Mouse (Mus musculus) v-Abl transformed pro-B cells (cell line): ENCODE results near the gene Ankrd35.

Experiments
- in situ Hi-C, 2 experiments: fragments of 400-800 bp; cut with MboI; formaldehyde crosslinking; loops; one replicate each; pipeline ENCODE4 v1.15.1; 2025; ENCODE audit not compliant: unreplicated experiment in 2 of 2

The Ankrd35 gene

DNA sequence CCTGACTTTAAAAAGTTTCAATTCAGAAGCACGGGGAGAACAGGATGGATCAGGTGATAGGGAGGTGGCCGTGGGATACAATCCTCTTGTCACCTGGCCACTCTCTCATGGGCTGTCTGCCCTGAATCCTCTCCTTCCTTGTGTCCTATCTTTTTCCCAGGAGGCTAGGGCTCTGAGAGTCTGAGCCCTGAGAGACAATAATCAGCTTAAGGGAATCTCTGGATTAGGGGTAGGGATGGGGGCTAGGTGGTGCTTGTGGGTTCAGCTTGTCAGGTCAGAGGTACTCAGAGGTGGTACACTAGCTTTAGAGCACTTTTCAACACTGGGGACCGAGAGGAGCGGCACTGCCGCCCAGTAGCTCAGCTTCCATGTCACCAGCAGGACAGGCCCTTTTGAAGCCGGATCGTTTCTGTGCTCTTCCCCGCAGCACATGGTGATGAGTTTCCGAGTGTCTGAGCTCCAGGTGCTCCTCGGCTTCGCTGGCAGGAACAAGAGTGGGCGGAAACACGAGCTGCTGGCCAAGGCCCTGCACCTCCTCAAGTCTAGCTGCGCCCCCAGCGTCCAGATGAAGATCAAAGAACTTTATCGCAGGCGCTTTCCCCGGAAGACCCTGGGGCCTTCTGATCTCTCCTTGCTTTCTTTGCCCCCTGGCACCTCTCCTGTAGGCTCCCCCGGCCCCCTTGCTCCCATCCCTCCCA lies 29.2 kb downstream of the Ankrd35 start:
- in situ Hi-C loops: no loop called here

- in situ Hi-C loops: loop anchor here (5.0 to 10.0 kb wide), 3 partner anchors 33 to 156 kb away; partner anchors contain the start of gene Itga10 (in 1 of the 2)
Observed at GRCm38 (mm10) chr3:96700376-96700775, 30.4 kb downstream of the Ankrd35 start.

DNA sequence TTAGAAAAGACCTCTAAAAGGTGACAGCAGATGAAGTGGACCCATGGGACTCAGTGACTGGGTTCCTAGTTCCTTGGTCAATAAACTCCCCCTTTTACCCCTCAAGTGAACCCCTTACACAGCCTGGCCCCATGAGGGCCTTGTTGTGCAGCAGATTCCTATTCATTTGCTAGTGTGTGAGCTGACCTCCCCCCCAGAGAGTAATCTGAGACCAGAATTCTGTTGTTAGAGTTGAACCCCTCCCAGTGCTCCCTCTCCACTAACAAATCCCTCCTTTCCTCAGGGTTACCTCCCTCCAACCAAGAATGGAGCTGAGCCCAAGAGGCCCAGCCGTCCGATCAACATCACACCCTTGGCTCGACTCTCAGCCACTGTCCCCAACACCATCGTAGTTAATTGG lies 31.1 kb downstream of the Ankrd35 start:
- in situ Hi-C loops: loop anchor here (5.0 to 10.0 kb wide), 3 partner anchors 34 to 156 kb away; partner anchors contain the start of gene Itga10 (in 1 of the 2)

GRCm38 (mm10) chr3:96704778-96705177 lies 34.8 kb downstream of the Ankrd35 start:
- in situ Hi-C loops: loop anchor here (5.0 to 10.0 kb wide), 4 partner anchors 37 to 162 kb away; partner anchors contain the start of gene Itga10 (in 1 of the 2)

DNA sequence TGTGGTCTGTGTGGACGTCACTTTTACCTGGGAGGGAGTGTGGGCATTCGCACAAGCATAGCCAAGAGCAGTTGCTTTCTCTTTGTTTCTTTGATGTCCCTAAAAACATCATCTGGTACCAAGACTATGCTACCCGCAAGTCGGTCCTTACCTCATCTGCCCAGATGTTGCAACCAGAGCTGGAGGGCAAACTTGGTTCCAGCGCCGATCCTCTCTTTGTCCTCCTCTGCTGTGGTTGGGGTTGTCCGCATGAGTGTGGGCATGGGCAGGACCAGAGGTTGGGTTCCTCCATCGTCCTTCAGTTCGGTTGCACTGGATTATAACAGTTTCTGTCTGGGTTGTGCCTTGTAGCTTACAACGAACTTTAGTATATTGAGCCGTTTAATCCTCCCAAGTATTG lies 36.3 kb downstream of the Ankrd35 start:
- in situ Hi-C loops: loop anchor here (5.0 to 10.0 kb wide), 2 partner anchors 161 to 164 kb away; no protein-coding TSS in a partner anchor

DNA sequence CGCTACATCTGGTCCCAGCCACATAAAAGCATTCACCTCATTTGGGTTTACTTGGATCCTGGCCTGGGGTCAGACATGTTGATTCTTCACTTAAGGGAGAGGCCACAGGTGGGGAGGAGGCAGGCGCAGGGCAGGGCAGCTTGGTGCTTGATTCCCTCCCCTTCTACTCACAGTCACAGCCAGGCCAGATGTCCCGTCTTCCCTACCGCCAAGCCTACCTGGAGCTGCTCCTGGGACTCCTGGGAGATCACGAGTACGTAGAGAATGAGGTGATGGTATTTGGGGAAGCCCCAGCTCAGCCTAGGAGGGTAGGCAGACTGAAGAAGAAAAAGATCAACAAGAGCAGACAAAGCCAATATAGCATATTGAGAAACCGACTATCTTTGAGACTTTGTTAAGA lies 37.1 kb downstream of the Ankrd35 start:
- in situ Hi-C loops: loop anchor here (5.0 to 10.0 kb wide), 2 partner anchors 162 to 165 kb away; no protein-coding TSS in a partner anchor

GRCm38 (mm10) chr3:96707903-96708683 lies 38.2 kb downstream of the Ankrd35 start, which contains the start of gene Nudt17:
Gene Nudt17, minus strand, starts transcription at chr3:96708562.
- in situ Hi-C loops: loop anchor here (5.0 to 10.0 kb wide), 2 partner anchors 163 to 166 kb away; no protein-coding TSS in a partner anchor

- in situ Hi-C loops: loop anchor here (5.0 to 10.0 kb wide), 2 partner anchors 164 to 166 kb away; no protein-coding TSS in a partner anchor
Observed at GRCm38 (mm10) chr3:96708684-96709064, 38.7 kb downstream of the Ankrd35 start.

GRCm38 (mm10) chr3:96714286-96714685 lies 44.4 kb downstream of the Ankrd35 start:
- in situ Hi-C loops: no loop called here

- in situ Hi-C loops: no loop called here
Observed at GRCm38 (mm10) chr3:96715854-96716253, 45.9 kb downstream of the Ankrd35 start.

DNA sequence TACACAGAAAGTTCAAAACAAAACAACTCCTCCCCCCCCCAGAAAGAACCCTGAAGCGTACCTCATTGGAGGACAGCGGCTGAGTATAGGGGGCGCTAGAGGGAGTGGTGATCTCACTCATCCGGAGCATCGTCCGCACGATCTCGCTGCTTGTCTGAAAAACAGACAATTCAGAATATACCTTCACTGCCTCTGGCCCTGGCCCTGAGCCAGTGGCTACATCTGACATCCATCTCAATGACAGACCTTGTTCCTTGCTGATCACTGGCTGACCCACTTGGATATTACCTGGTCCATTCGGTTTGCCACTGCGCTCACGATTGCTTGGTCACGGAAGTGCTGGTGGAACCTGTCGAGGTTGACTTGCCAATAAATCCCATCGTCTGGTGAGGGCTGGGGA lies 49.2 kb downstream of the Ankrd35 start:
- in situ Hi-C loops: no loop called here

DNA sequence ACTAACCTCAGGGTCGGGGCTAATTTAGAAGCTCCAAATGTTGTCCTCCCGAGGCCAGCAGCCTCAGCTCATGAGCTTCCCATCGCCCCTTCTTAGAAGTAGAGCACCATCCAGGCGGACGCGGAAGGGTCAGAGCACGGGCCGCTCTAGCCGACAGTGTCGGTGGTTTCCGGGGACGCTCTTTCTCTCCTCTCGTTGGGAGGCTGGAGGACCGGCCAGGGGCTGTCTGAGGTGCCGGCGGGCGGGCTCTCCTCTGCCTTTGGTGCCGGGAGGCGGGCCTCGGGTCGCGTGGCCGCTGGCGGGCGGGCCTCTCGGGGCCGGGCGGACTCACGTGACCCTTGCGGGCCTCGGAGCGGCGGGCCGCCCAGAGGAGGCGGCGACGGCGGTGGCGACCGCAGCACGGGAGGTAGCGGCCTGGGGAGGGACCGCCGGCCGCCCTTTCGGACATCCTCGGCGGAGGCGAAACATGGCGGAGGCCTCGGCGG lies 57.5 kb downstream of the Ankrd35 start, which contains the start of the genes Polr3c and Rnf115:
Gene Polr3c, minus strand, starts transcription at position 286 of the 485 bp plus-strand sequence.
Gene Rnf115, plus strand, starts transcription at position 322 of the 485 bp plus-strand sequence.
- in situ Hi-C loops: no loop called here

DNA sequence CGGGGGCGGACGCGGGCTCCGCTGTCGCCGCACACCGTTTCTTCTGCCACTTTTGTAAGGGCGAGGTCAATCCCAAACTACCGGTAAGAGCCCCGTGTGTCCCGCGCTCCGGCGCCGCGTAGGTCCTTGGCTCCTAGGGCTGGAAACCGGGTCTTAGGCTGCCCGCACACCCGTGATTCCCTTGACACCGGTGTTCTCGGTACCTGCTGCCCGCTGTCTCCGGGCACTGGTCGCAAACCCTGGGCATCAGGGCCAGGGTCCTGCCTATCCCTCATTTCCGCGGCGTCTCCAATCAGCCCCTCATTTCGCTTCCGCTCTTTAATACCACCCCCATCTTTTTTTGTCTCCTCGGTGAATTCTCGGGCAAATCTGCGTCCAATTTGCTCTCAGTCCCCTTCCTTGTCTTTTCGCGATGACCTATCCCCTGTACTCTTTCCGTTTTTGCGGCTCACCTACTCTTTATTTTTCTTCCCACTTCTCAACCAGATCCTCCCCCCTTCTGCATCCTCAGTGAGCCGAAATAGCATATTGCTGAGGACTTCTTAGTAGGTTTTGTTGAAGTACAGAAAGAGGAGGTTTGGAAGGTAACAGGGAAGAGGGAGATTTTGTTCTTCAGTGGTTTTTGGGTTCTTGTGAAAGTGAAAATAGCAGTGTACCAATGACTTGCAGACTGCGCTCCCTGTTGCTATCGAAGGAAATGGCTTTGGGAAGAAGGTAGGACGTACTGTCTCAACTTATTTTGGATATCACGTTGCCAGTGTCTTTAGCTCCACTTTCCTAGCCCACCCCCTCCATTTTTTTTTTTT lies 58.1 kb downstream of the Ankrd35 start:
- in situ Hi-C loops: no loop called here

GRCm38 (mm10) chr3:96728634-96729402 lies 58.9 kb downstream of the Ankrd35 start:
- in situ Hi-C loops: no loop called here

DNA sequence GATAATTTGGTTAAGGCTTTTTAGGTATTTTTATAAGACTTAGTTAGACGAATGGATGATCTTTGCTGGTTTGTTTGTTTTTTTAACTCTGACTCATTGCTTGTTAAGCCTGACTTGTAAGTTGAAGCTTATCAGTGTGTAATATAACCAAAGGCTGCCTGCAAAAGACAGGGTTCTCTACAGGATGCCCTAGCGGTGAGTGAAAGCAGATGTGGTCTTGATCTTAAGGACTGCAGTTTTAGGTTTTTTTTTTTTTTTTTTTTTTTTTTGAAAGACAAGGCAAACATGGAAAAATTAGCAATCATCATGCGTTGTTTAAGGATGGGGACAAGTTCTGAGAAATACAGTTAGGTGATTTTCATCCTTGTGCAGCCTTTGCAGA lies 59.5 kb downstream of the Ankrd35 start:
- in situ Hi-C loops: no loop called here

GRCm38 (mm10) chr3:96730785-96731184 lies 60.9 kb downstream of the Ankrd35 start:
- in situ Hi-C loops: no loop called here

- in situ Hi-C loops: no loop called here
Observed at GRCm38 (mm10) chr3:96733984-96734383, 64.1 kb downstream of the Ankrd35 start.

GRCm38 (mm10) chr3:96735200-96735599 lies 65.3 kb downstream of the Ankrd35 start:
- in situ Hi-C loops: no loop called here

DNA sequence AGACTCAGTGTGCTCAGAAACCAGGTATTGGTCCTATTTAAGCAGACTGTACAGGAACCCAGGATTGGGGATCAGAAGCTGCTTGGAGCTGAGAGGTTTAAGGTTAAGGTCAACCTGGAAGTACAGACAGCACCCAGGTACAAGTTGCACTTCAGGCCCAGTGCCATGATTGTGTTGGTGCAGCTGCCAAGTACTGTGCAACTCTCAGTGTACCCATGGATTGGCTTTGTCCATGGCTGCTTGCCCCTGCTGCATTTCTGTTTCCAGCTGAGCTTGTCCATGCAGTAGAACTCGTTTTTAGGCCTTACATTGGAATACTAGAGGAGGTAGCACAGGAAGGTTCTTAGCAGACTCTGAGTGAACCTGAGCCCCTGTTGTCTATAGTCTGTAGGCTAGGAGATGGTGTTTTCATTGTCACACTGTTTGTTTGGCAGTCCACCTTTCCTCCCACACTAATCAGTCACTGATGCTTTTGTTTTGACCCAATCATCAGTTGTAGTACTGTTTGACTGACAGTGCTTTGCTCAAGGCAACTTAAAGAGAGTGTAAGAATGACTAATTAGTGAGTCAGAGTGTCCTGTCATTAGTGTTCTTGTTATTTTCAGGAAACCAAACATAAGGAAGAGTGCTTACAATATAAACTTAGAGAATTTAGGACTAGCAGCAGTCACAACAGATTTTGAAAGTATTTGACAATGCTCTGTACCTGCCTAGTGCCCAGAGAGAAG lies 67.2 kb downstream of the Ankrd35 start:
- in situ Hi-C loops: no loop called here
